Mouse (Mus musculus) thymus, postnatal 4 days (tissue): Measurements from ENCODE around the gene Stox1.

Experiments used
- DNase-seq: peaks from one replicate; pipeline ENCODE4 v3.0.0; 2021

Stox1 gene

DNA sequence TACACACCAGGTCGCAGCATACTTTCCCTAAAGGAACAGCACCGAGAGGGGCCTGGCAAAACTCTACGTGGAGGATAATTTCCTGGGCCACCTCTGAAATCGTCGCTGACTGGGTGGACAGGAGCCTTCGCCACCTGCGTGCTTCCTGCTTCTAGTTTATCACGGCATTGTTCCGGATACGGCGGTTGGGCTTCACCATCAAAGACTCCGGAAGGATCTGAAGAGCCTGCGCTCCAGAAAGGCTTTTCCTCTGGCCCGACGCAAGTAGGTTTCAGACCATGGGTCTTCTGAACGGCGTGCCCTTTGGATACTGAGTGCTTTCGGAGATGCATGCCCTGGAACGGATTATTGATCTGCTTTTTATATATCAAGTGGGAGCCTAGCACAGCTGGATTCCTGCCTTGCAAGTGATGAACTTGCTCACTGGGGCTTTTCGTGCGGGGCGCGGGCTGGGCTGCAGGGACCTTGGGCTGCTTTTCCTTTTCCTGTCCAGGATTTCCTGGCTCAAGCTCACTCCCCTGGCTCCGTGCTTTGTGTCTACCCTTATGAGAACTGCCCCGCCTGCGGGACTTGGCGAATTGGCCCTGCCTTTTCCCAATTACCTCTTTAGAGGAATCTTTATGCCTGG is 60.9 kb downstream of the Stox1 start:
- peak; percentile 63 for DNase-seq

DNA sequence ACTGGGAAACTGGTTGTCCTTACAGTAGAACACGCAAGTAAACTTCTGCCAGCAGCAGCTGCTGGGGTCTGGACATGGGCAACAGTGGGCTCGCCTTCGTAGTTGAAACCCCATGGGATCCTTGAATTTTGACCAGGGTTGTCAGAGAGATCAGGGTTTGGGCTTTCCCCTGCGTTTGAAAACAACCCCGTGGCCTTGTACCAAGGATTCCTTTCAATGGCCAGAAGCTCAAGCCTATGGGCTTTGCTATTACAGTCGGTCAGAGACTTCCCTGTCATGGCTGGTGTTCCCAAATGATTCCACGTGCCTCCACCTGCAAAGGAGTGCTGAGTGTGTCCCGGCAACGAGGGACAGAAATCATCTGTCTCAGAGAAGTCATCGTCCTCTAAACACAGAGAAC is 61.8 kb downstream of the Stox1 start:
- DNase-seq: no peak

DNA sequence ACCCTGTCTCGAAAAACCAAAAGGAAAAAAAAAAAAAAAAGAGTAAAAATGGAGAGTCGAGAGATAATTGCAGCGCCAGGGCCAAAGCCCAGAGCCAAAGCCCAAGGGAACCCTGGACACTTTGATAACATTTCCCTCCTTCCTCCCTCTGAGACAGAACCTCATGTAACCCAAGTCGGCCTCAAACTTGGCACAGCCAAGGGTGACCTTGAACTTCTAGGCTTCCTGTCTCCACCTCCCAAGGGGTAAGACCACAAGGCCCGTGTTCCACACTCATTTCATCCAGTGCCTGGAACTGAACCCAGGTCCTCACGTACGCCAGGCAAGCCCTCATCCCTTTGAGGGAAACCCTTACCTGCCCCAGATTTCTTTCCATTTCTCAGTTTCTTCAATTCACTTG is 69.2 kb downstream of the Stox1 start:
- no peak for DNase-seq

DNA sequence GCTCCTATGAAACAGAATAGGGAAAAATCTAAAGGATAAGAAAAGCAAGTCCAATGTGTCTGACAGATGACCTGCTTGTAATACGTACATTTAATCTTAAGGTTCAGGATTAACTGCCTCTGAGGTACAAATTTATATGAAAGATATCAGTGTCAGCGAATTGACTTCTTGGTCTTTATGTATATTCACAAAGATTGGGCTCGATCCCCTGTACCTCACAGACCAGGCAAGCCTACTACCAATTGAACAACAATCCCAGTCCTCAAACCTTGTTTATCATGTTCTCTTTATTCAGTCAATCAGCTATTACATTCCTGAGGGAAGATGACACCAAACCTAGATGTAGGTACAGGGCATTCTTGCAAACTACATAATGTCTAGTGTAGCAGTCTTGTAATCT is 74.0 kb downstream of the Stox1 start:
- no peak for DNase-seq

DNA sequence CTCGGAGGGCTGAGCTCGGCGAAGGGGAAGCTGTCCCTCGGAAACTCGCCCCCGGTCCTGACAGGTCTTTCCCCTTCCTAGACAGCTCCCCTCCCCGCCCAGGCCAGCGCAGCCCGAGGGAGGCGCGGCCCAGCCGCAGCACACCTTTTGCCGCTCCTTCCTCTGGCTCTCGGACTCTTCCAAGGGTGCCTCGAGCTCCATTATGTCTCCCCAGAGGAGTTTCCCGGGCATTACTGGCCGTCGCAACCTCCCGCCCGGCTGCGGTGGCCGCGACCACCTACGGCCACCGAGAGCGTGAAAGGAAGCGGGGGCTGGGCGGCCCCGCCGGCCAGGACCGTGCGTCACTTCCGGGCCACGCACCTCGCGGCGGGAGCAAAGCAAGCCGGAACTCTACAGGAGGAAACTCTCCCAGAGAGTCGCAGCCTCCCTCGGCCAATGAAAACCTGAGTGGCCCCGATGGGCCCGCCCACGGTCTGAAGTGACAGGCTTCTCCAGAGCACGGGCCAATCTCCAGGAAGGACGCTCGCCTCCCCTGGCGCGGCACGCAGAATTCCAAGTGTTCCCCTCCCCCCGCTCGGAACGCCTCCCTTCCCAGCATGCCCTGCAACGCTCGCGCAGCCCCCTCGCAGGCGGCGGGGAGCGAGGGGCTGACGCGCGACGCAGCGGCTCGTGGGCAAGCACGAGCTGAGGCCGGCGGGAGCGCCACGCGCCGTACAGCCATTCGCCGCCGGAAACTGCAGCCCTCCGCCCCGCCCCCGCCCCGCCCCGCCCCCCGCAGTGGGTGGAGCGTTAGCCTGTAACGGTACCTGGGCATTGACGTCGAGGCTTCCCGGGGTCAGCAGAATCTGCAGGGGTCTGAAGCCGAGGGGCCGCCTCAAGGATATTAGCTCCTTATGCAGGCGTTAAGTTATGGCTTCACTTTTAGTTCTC is 74.8 kb downstream of the Stox1 start, which contains the start of gene Ddx50:
Gene Ddx50 (minus strand): TSS at position 338 of the 930 bp plus-strand sequence.
- peak; percentile 95 for DNase-seq

DNA sequence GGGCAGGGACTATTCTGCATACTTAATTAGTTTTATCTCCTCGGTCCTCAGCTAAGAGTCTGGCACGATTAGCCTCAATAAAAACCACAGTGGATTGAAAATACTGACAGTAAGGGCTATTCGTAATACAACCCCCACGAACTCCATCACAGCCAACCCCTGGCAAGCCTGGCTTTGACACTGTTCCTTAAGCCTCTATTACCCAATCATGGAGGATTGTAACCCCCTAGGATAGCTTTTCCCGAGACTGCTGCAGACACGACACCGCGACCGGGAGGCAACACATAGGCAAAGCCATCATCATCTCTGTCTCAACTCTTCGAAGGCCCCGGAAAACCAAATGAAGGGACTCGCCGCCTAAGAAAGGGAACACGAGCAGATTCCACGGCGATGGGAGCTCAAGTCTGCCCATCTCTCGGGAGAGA is 75.6 kb downstream of the Stox1 start:
- DNase-seq: no peak
